Mouse (Mus musculus): ENCODE measurements around the gene Vps16. TPM values are rescaled to one million over a fixed set of nuclear protein-coding genes. Genes with fewer than 3 reads are reported as not detected.

Vps16 gene
- 48.8 and 71.6 TPM in 2 replicates for polyA plus RNA-seq (2012; rRNA removed)

DNA sequence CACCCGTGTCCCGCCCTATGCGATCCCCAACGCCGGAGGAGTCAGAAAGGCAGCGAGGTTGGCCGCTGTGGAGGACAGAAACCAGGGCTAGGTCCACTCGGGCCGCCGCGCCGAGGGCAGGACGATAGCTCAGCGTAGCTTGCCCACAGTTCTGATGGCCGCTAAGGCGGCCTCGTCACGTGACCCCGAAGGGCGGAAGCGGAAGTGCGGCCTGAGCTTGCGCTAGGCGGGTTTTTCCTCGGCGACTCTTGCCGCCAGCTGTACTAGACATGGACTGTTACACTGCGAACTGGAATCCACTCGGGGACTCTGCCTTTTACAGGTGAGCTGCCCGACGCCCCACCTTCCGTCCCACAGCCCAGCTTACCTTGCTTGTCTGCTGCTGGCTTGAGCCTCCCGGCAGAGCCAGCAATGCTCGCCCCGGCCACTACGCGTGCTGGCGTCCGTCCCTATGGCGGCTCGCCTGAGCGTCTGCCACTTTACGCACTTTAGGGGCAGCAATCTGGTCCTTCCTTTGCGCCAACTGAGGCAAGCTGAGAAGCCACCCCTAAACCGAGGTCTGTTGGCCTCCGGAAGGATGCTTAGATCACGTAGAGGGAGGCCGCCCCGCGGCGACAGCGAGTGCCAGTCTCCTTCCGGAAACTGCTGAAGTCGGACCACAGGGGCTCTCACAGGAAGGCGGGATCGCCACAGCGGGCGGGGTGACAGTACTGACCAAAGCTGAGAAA is at the start of gene Vps16, which contains the start of gene Pced1a:
Gene Vps16, plus strand, starts transcription at position 214 of the 728 bp plus-strand sequence.
Gene Pced1a, minus strand, starts transcription at position 576 of the 728 bp plus-strand sequence.
- peak; percentile 52 for DNase-seq (ENCODE audit: low read depth)

DNA sequence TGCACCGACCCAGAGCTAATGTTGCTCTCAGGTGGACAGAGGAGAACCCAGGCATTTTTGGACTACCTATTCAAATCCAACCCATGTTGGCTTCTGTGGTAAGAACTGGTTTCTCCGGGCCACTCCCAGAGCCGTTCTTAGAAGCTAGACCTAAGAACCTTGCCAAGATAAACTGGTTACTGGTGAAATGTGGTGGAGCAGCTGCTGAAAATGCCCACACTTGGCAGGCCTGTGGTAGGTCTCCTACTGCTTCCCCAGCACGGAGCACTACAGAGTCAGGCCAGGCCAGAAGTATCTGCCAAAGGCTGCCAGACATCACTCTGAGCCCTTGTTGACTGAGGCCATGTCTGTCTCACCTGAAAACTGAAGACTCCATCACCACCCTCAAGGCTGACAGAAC is 49.2 kb upstream of the Vps16 start:
- DNase-seq (ENCODE audit: low read depth): peak; percentile 69

DNA sequence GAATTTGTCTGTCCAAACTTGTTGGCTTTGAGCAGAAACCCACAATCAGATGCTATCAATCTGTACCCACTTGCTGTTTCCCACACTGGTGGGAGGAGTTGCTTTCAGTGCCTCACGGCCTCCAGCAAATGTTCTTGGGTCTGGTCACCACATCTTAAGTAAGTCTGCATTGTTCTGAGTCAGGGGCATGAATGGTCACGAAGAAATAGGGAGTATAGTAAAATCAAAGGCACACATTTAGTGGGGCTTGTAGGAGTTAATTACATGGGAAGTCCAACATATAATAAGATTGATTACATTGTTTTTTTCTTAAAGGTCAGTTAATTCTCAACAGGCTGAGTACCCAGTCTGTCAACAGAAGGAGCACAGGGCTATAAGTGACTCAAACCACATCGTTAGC is 40.9 kb upstream of the Vps16 start:
- DNase-seq (ENCODE audit: low read depth): no peak

- no peak for DNase-seq (ENCODE audit: low read depth)
Measured at GRCm38 (mm10) chr2:130383895-130384294, 40.2 kb upstream of the Vps16 start.

GRCm38 (mm10) chr2:130386212-130386611 is 37.9 kb upstream of the Vps16 start:
- no peak for DNase-seq (ENCODE audit: low read depth)

DNA sequence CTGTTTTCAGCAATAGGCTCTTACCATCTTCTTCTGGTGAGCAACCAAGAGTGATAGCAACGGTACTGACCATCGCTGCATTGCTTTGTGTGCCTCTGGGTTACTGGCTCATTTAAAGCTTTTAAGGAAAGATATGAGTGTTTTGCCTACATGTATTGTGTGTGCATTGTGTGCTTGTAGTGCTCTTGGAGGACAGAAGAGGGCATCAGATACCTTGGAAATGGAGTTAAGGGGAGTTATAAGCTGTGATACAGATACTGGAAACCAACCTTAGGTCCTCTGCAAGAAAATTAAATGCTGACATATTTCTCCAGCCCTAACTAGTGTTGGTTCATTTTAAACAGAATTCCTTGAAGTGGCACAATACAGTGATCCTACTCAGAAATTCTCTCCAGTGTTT is 35.3 kb upstream of the Vps16 start:
- no peak for DNase-seq (ENCODE audit: low read depth)

DNA sequence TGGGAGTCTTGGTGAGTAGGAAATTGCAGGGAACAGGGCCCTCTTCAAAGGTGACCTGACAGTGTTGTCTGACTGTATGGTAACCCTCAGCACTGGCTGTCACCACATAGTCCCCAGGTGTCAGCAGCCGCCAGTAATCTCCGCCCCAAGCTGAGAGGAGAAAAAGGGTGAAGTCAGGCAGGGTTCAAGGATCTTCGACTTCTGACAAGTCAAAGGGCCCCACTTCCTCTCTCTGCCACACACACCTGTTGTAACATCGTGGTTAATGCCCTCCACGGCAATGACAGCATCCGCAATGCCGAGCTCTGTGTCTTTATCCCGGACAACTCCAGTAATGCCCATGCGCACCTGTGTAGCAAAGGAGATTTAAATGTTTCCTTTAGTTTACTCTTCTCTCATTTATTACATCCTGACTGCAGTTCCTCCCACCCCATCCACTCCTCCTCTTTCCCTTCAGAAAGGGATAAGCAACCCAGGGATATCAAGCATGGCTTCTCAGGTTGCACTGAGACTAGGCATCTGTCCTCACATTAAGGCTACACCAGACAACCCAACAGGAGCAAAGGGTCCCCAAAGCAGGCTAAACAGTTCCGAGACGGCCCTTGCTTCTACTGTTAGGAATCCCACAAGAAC is 33.0 kb upstream of the Vps16 start:
- DNase-seq (ENCODE audit: low read depth): no peak

DNA sequence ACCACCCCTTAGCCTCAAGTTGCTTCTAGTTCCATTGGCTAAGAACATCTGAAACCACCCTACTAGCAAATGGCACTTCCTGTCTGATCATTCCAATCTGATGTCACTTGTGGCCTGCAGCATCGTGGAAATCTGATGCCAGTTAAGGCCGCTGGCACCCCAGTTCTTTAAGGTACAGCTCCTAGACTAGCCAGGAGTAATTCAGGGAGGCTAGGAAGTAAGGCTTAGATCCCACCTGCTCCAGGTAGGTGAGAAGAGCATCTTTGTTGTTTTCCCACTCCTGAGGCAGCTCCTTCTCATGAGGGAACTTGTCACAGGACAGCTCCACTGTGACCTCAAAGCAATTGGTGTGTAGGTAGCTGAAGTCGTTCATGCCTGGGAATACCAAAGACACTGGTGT is 31.3 kb upstream of the Vps16 start:
- no peak for DNase-seq (ENCODE audit: low read depth)

- no peak for DNase-seq (ENCODE audit: low read depth)
Measured at GRCm38 (mm10) chr2:130395696-130396095, 28.4 kb upstream of the Vps16 start.

DNA sequence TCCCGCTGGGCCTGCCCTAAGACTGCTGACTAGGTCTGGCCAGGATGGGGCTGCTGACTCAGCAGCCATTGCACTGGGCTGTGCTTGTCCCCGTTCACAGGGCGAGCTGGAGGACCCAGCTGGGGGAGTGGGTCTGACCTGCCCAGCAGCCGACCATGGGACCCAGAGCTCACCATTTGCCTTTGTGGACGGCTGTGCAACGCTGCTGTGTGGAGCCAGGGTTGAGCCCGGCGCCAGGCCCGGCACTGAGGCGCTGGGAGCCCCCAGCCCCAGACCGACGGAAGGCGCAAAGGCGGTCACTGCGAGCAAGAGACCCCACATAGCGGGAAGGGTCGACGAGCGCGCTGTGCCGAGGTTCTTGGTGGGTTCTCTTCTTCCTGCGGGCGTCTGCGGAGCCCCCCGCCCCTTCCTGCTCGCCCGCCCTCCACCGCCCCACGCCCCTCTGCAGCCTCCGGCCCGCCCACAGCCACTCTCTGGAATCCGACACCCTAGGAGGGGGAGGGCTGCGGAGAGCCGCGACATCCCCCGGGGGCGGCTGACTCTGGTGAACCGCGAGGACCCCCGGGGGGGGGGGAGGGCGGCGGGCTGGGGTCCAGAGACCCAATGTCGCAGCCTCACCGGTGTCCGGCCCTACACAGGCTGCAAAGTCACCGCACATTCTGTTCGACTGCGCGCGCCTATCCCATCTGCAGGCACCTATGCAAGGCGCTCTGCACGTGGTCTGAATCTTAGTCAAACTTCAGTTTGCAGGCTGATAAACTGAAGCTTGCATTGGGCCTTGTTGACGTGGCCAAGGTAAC is 26.8 kb upstream of the Vps16 start, which contains the start of gene Cpxm1:
Gene Cpxm1, minus strand, starts transcription at position 389 of the 800 bp plus-strand sequence.
- DNase-seq (ENCODE audit: low read depth): no peak

- DNase-seq (ENCODE audit: low read depth): no peak
Measured at GRCm38 (mm10) chr2:130398091-130398490, 26.0 kb upstream of the Vps16 start.

DNA sequence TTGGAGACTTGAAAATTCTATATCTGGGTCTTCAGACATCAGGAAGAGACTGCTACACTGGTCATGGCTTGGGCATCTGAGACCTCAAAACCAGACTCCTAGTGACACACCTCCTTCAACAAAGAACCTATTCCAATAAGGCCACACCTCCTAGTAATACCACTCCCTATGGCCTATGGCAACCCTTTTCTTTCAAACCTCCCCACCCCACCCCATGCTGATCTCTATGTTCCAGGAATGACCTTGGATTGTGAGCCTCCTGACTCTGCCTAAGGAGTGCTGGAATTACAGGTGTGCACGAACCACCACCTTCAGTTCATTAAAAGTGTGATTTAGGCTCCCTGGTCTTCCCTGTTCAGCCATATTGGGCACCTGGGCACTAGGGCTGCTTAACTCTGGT is 24.1 kb upstream of the Vps16 start:
- DNase-seq (ENCODE audit: low read depth): no peak

DNA sequence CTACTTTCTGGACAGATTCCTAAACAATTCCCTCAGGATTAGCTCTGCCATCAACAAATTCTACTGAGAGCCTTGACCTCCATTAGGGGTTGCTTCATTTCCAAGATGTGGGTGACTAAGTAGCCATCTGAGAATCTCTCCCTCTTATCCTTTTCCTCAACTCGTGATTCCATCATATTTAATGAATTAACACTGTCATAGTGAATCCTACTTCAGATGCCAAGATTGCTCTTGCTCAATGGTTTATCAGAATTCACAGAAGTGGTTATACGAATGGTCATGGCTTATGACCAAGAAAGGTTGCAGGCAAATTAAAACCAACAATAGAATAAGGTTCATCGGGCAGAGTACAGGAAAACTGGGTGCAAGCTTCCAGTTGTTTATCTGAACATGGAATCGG is 22.2 kb upstream of the Vps16 start:
- no peak for DNase-seq (ENCODE audit: low read depth)

- no peak for DNase-seq (ENCODE audit: low read depth)
Measured at GRCm38 (mm10) chr2:130404939-130405338, 19.2 kb upstream of the Vps16 start, which contains the start of the genes Gm28372 and 1700020A23Rik. TSS of gene Gm28372 (plus strand) at chr2:130405239. TSS of gene 1700020A23Rik (plus strand) at chr2:130405259.

GRCm38 (mm10) chr2:130406178-130406577 is 18.0 kb upstream of the Vps16 start, which contains the start of gene Tmem239:
TSS of gene Tmem239 (plus strand) at chr2:130406478.
- no peak for DNase-seq (ENCODE audit: low read depth)

DNA sequence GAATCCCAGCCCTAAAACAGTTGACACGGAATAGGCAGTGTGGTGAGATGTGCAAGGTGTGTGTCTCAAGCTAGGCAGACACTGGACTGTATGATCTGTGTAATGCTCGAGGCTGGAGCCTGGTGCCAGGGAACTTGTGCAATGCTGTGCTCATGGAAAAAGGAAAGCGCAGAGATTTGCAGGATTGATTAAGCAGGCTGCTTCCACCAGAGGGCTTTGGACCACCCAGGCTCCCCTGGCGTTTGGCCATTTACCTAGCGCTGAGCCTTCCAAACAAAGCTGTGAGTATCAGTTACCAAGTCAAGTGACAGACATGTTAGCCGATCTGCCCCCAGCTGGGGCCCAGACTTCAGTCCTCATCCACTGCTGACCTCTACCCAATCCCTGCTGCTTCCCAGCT is 15.9 kb upstream of the Vps16 start:
- peak; percentile 54 for DNase-seq (ENCODE audit: low read depth)

GRCm38 (mm10) chr2:130411558-130412495 is 12.3 kb upstream of the Vps16 start:
- no peak for DNase-seq (ENCODE audit: low read depth)

GRCm38 (mm10) chr2:130412775-130413174 is 11.4 kb upstream of the Vps16 start:
- no peak for DNase-seq (ENCODE audit: low read depth)

GRCm38 (mm10) chr2:130414094-130414856 is 9.9 kb upstream of the Vps16 start:
- no peak for DNase-seq (ENCODE audit: low read depth)

Measured in gonadal fat pad, adult 2 months (tissue).